Mouse (Mus musculus) right cerebral cortex, adult 2 months (tissue): ENCODE results near the gene Ern1.
A peak's percentile ranks its signal among the peaks of the same experiment; 100 is the strongest.

ENCODE experiments used
- DNase-seq, 2 experiments: peaks; one replicate each; pipeline ENCODE4 v3.0.0; 2021 to 2022; ENCODE audit warnings: low spot score in 2 of 2

Ern1 gene

DNA sequence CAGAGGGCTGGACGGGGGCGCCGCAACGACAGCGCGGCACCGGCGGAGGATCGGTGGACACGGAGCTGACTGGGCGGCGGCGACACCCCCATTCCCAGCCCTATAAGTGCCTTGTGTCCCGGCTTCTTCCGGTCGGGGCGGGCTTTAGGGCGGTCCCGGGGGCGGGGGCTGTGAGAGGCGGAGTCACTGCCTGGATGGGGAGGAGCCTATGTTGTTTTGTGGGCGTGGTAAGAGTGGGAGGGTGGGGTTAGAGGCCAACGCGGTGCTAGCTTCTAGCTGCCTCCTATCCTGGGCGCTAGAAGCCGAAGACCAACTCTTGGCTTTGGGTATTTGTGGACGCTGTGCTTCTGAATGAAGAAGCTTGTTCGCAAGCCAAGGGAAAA lies at the start of gene Ern1:
TSS of gene Ern1 (minus strand) at position 120 of the 383 bp plus-strand sequence.
- DNase-seq = peak; percentile 93 to 95

DNA sequence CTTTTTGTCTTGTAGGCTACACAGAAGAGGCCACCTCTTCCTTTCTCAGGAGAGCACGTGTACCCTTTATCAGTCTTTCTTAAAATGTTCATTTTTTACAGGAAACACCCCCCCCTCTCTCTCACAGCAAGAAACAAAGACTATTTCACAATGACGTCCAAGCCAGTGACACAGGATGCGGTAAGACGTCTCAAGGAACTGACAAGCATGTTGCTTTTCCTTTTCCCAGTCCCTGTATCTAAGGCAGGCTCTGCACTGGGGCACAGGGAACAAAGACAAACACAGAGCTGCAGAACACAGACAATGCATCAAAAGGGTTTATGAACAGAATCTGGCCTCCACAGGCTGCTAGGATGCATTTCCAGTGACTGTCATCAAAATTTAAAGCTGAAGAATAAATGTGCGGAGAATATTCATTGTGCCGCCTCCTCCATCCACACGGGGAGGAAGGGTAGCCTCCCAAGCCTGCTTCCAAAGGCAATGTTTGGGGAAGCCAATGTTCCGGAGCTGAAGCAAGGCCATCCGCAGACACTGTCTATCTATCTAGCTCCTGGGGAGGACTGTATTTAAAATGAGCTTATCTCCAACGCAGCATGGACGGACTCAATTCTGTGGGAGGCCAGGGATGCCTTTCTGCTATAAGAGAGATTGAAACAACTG lies 48.7 kb upstream of the Ern1 start:
- peak; percentile 34 to 39 for DNase-seq

DNA sequence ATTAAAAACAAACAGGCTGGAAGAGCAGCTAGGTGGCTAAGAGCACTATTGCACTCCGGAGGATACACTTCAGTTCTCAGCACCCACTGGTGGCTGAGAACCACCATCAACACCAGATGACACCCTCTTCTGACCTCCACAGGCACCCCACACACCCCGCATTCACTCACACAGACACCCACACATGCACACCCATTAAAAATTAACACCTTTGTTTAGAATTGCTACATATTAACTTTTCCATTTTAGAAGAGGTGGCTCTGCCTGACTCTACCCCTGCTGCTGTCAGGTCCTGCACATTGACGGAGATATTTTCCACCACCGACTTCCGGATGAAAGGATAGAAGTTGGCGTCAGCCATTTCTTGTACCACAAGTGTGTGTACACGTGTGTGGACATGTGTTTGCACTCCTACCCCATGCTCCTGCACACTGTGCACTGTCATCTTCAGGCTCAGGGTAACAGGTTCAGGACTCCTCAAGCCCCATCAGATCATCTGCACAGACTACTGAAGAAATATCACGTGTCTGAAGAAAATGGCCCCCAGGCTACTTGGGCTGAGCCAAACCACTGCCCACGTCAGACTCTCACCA lies 48.1 kb upstream of the Ern1 start:
- no peak for DNase-seq

DNA sequence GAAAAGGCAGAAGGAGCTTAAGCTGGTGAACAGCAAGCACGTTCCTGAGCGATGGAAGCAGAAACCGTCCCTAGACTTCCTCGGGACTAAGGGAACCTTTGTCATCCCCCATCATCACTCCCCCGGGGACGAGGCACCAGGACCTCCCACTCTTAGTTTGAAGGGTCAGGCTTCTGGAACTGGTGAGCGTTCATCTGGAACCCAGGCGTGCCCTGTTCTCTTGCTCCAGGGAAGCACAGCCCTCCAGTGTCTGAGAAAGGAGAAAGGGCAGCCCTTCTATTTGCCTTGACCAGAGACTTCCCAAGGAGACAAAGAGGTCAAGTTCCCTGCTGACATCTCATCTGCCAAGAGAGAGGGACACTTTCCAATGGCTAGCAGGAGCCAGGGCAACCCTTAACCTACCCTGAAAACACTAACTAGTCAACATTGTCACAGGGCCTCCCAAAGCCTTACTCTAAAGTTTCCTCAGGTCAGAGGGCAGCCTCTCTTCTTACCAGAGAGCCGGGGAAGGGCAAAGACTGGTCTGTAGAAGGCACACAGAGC lies 44.7 kb upstream of the Ern1 start:
- no peak for DNase-seq

DNA sequence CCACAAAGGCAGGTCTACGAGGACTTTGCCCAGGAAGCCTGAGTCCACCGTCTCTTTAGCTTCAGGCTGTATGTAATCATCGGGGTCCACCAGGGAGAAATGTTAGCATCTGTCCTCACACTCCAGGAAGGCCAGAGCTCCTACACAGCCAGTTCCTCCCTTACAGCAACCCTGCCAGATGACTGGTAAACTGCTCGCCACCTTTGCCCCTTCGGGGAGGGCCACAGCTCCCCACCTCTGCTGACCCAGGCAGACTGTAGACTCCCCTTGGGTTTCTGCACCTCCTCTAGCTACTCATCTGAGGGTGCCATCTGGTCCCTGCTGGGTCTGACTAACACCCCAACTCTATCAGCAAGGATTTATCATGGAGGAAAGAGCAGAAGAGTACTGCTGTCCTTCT lies 42.1 kb upstream of the Ern1 start:
- DNase-seq = no peak

DNA sequence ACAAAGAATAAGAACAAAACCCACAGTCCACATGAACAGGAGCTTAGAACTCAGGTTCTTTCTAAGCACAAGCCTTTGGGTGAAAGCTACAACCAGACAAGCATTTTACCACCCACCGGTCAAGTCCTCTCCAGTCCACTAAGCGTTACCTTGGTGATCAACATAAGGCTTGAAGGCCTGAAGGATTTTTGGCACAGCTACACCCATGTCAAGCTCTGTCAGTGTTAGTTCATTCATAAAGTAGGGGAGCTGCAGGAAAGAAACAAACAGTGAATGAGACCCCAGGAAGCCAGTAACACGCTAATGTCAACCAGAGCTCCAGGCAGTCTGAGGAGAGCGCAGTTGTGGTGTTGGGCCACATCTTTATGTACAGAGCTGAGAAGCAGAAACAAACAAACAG lies 41.5 kb upstream of the Ern1 start:
- no peak for DNase-seq

DNA sequence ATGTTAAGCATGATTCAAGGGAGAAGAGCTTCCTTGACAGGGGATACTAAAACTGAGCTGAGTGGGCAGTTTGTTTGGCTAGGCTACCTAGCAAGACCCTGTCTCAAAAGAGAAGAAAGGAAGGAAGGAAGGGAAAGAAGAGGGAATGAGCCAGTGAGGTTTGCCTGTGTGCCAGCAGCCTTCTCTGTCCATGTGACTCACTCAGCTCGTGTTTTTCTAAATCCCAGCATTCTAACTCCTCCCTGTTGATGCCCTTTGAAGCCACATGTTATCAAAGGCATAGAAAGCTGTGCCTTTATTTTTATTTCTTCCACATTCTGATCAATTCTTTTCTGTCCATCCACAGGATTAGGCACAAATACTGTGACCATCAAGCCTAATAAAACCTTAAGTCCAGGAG lies 40.3 kb upstream of the Ern1 start:
- DNase-seq = no peak

DNA sequence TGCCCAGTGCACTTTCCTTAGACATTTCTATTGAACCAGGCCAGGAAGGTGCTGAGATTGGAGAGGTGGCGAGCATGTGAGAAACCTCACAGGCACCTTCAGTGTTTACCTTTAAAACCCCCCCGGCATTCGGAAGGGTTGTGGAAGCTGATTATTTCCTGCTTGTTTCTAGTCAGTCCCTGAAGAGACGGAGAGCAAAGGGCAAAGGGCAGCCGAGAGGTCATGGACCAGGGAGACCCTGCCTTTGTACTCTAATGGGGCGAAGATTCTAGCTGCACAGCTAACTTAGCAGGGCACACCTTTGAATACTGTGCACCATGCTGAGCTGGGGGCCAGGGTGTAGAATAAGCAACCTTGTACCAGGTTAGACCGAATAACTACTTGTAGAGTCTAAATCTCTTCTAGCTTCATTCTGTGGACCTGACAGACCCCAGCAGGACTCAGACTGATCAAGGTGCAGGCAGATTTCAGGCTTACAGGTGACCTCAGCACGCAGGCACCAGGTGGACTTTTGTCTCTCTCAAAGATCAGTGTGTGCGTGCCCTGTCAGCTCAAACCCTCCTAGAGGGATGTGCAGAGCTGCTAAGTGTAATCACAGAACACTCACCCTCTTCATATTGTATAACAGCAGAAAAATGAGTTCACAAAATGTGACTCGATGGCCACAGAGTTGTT lies 39.6 kb upstream of the Ern1 start:
- DNase-seq = no peak

DNA sequence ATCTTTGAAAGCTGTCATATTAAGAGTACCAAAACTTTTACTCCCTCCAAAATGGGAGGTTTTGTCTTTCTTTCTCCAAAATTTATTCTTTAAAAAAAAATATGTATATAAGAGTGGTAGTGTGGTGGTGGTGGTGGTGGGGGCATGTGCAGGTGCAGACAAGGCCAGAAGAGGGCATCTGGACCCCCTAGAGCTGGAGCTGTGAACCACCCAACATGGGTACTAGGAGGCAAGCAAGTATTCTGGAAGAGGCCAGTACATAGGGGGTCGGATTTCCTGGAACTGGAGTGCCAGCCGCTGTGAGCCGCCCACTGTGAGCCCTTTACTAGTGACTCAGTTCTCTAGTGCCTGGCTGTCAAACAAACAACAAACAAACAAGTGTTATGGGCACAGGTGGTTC lies 34.9 kb upstream of the Ern1 start:
- DNase-seq = no peak

DNA sequence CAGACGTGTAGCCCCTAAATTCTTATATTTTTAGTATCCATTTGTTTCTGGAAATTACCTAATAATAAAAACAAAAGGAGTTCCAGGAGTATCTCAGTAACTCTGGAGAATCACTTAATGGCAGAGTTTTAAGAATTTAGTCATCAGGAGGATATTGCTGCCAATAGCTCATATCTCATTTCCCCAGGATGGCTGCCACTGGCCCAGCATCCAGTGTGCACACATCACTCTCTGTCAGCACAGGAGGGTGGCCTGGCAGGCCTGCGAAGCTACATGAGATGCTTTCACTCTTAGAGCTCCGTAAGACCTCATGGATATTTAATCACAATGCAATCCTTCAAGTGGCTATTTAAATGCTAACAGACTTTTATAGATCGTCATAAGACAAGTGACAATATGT lies 34.0 kb upstream of the Ern1 start:
- no peak for DNase-seq

DNA sequence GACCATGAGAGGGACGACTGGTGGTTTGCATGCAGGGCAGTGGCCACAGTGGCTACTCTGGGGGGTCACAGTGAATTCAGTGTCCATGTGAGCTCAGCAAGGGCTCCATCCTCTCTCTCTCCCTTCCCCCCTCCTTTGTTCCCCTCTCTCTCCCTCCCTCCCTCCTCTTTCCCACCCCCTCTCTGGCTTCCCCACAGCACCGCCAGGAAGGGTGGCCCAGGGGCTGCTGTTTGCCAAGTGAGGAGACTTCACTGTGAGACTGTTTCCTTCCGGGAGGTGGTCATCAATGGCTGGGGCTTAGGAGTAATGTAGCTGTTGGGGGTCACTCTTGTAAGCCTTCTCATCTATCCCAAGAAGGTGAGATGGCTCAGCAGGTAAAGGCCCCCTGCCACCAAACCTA lies 32.8 kb upstream of the Ern1 start:
- DNase-seq = no peak

DNA sequence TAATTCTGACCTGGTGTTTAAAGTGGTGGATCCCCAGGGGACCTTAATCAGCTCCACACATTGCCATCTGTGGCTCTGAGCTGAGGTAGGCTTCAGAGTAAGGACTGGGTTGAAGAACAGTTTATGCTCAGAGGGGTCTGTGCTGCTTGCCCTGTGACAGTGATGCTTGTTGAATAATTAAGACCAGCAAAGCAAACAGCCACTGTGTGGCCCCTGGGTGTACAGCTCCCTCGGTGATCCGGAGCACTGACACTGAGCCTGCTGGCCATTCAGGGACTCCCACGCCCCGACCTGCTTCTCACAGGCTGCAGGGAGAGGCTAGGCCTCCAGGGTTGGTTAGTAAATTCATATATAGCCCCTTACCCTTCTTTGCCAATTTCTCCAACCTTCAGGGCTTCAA lies 31.9 kb upstream of the Ern1 start:
- no peak for DNase-seq

DNA sequence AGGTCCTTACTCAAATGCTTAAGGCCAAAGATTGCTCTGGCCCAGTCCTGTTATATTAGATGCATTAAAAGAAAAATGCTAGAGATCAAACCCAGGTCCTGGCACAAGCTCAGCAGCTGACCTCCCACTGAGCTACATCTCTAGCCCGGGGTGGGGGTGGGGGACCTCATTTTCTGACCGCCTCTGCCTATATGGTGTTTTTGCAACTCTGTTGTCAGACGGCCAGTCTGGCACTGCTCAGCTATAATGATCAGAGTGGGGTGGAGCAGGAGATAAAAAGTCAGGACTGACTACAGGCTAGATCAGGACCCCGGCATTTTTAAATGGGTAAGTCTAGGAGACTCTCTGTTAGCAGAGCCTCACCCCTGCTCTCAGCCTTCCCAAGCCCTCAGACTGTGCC lies 30.7 kb upstream of the Ern1 start:
- DNase-seq = no peak

DNA sequence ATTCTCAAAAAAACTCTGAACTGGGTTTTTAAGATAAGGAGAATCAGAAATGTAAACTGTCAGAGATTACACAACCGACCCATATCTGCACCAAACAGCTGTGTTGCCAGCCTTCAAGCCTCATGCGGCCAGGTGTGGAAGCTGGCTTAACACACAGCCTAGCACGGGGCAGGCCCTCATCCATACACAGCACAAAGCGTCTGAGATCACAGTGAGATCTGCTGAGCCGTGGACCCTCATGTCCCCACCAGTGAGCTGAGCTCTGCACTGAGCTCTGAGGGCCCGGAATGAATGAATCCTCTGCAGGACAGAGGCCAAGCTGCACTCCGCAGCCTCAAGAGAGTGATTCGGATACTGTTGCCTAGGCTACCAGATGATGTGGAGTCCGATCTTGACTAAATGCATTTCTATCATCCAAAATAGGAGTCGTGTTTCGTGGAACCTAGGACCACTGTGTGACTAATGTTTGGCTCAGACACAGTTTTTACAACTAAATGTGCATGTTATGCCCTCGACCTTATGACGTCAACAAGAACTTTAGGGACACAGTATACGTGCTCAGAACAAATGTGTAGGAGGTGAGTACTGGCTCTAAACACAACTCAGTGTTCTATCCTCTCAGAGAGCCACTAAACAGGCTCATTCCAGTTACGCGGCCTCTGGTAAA lies 27.6 kb upstream of the Ern1 start:
- peak in 1 of 2 experiments; percentile 52 for DNase-seq

DNA sequence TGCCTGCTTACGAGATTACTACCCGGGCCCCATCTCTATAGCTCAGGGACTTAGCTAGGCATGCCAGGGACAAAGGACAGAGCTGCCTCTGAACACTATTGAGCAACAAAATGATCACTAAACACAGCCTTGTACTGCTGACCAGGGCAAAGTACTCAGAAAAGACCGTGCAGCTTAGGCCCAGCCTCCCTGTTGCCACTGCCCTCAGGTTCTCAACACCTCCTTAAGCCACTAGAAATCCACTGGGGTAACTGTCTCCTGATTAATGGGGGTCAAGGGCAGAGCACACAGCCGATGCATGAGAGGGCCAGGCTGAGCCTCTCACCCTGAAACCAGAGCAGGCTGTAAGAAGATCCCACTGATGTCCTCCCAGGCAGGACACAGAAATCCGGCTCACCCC lies 26.8 kb upstream of the Ern1 start:
- DNase-seq = no peak

DNA sequence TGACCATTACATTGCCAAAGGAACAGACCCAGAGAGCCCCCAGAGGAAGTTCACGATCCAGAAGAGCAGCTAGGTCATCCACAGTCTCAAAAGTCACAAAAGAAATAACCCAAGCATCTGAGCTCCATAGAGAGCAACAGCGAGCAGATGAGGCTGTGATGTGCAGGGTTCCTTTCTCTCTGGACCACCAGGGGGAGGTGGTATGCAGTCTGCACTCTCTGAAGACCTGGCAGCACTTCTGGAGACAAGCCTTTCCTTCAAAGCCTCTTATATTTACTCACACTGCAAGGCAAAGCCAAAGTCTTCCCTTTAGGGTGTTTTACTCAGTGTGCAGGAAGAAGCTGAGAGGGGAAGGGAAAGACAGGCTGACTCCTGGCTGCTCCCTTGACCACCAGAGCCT lies 25.5 kb upstream of the Ern1 start:
- peak; percentile 67 for DNase-seq

DNA sequence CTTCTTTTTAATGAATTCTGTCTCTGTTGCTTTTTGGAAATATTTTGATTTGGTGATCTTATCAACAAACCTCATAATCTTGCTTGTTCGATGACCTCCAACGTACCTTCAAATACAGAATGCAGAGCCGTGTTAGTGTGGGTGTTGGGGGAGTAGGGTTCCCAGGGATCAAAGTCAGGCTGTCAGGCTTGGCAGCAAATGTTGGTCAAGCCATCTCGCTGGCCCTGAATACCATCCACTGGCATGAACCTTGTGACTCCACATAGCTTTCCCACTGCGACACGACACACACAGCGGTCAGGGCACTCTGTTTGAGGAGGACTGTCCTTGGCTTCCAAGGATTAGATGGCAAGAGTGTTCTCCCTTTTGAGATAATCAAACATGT lies 24.3 kb upstream of the Ern1 start:
- no peak for DNase-seq

DNA sequence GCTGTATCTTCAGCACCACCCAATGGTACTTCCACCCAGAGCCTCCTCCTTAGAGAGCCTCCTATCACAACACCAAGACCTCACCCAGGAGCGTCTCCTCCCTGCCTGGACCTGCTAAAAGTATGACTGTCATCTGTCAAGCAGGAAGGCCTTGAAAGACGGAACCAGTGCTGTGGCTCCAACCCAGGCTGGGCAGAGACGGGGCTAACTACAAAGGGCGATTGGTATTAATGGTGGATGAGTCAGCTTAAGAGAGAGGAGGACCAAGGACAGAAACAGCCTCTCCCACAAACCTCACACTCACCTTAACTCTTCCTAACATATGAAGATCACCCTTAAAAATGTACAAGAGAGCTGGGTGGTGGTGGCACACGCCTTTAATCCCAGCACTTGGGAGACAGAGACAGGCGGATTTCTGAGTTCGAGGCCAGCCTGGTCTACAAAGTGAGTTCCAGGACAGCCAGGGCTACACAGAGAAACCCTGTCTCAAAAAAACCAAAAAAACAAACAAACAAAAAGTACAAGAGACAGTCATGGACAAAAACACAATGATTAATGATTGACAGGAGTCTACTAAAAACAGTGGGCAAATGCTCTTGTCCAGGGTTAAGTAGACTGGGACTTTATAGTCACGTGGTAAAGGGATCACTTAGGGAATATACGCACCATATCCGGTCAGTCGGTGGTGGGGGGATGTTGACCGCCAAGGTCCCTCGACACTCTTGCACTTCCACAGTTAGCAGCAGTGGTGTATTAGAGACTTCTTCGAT lies 23.8 kb upstream of the Ern1 start:
- DNase-seq = no peak

DNA sequence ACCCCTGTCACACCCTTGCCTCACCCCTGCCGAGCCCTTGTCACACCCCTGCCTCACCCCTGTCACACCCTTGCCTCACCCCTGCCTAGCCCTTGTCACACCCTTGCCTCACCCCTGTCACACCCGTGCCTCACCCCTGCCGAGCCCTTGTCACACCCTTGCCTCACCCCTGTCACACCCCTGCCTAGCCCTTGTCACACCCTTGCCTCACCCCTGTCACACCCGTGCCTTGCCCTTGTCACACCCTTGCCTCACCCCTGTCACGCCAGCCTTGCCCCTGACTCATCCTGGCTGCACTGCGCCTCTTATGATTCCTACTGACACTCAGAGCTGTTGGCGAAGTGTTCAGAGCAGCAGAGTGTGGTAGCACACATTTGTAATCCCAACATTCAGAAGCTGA lies 20.0 kb upstream of the Ern1 start:
- DNase-seq = no peak

DNA sequence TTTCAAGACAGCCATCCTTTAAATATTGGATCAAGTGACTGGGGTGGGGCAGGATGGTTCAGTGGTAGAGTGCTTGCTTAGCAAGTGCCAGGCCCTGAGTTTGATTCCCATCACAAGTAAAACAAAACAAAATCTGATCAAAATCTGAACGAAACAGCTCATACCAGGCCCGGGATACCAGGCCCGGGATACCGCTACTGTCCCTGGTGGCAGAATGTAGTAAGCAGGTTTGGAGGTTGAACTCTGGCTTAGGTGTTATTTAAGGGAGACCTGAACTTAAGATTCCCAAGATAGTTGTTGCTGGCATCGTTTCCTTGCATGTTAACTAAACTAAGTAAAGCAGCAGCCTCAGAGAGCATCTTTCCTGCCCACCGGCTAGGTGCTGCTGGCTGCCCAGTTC lies 18.6 kb upstream of the Ern1 start:
- no peak for DNase-seq

DNA sequence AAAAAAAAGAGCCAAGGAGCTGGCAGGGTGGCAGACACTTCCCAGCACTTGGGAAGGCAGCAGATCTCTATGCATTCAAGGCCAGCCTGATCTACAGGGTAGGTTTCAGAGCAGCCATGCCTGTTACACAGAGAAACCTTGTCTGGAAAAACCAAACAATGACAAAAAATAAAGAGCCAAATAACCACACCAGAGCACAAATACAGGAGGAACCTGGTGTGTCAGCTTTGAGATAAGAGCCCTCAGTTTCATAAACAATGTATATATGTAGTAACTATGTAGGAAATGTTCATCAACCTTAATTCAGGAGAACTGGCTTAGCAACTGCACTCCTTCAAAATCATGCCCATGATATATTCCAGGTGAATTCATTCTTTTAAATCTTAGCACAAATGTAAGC lies 16.5 kb upstream of the Ern1 start:
- DNase-seq = no peak

DNA sequence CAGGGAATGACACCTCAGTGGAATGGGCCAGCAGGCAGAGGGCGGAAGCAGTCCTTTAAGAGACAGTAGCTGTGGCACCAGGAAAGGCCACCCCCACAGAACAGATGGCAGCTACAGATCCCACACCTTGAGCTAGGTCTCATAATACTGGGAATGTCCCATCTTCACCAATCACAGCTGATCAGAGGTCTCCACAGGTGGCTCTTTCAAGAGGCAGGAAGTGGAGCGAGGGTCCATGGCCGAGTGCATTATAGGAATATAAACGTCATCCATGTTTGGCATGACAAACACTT lies 15.7 kb upstream of the Ern1 start:
- peak; percentile 75 to 82 for DNase-seq
